ENCODE assay signal across 24 mouse cellular contexts in the genomic region with DNA sequence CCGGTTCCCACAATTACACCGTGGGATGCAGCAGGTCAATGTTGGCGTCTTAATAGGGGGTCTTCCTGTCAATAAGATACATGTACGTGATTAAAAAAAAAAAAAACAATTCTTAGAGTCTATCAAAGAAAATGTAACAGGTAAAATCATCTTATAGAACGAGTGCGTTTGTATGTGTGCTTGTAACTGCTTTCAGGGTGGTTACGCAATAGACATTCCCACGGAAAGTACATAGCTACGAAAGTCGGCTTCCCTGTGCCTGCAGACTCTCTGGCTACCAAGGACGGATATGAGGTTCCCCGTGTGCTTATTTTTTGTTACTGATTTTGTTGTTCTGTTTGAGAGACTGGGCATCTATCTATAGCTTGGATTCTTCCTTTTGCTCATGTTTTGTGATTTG. TPM values are rescaled to one million over a fixed set of nuclear protein-coding genes. Genes with fewer than 3 reads are reported as not detected.
DNase-seq lines count a peak whose midpoint lies in the region; ATAC-seq and TF ChIP-seq lines count a peak whose summit lies in the region.
"Had no signal": no experiment of that assay in that cellular context is flagged by ENCODE, and none has a peak within 500 bp of the region (broad histone marks: within the 10 kb centered on the region; RNA-seq: fewer than 3 reads in every experiment).

No protein-coding gene starts in this region.

- whole genome bisulfite sequencing in lung, embryonic 14.5 days, result 77% methylated on average over 12 of the region's 12 CpGs
- WGBS in lung, adult 2 months, result 57% methylated on average over 12 of the region's 12 CpGs

- peaks cover 8% of the 10 kb centered on the region for H3K4me1 ChIP-seq in lung, embryonic 14.5 days (ENCODE audit: insufficient read depth)
- peaks cover 5% of the 10 kb centered on the region for H3K4me1 ChIP-seq in lung, adult 2 months (ENCODE audit: control insufficient read depth, insufficient read depth, low read length)
- H3K4me1 ChIP-seq: embryonic facial prominence, embryonic 10.5 days; embryonic facial prominence, embryonic 12.5 days; forebrain, embryonic 13.5 days; forebrain, embryonic 15.5 days had no signal

- no peaks in the 10 kb centered on the region for H3K27me3 ChIP-seq in lung, embryonic 14.5 days (ENCODE audit: insufficient read depth, low read length)
- H3K27me3 ChIP-seq in C2C12 (ENCODE audit: control insufficient read depth, insufficient read depth, insufficient read length) (no peaks in the 10 kb centered on the region), myocyte (ENCODE audit: control insufficient read depth, insufficient read depth, insufficient read length) (no peaks in the 10 kb centered on the region)
- H3K27me3 ChIP-seq: embryonic facial prominence, embryonic 12.5 days; forebrain, embryonic 13.5 days; forebrain, embryonic 15.5 days; Patski had no signal

- H3ac ChIP-seq in C2C12 (ENCODE audit: control insufficient read depth, insufficient read length, low read depth), result no peak overlapping the region
- H3ac ChIP-seq in myocyte (ENCODE audit: control insufficient read depth, insufficient read length), result no peak overlapping the region

- no peak for TF ChIP-seq CTCF in lung, embryonic 14.5 days (IDR thresholded peaks at IDR 0.05; ENCODE audit: low read depth)
- TF ChIP-seq CTCF in lung, adult 2 months (IDR thresholded peaks at IDR 0.05; ENCODE audit: insufficient read depth, low read length), result no peak
- TF ChIP-seq CTCF in C2C12 (IDR thresholded peaks at IDR 0.05; ENCODE audit: control insufficient read depth, insufficient read depth, insufficient read length), result no peak

- no peak for ATAC-seq in lung, embryonic 14.5 days (ENCODE audit: insufficient read depth)
- ATAC-seq: activated CD4-positive, CD25-positive, alpha-beta regulatory T cell, adult 4 months; CD4-positive, CD25-positive, alpha-beta regulatory T cell, adult 4 months; forebrain, embryonic 13.5 days; forebrain, embryonic 15.5 days; Patski had no signal

- DNase-seq in lung, embryonic 14.5 days, result peak; percentile 35
- no peak for DNase-seq in lung, adult 2 months
- DNase-seq in lung, postnatal 36 days, result peak; percentile 42
- no peak for DNase-seq in lung, postnatal 4 days
- no peak for DNase-seq in neural tube, embryonic 10.5 days (ENCODE audit: extremely low spot score, low spot score)
- DNase-seq: adrenal gland, adult 8-10 months; adrenal gland, postnatal 14 days; adrenal gland, postnatal 36 days; cerebellum, adult 11-12 months; cerebellum, adult 2 months; cerebellum, adult 9-10 months; cerebellum, postnatal 10 days; cerebellum, postnatal 25 days had no signal

- no peaks in the 10 kb centered on the region for H3K79me2 ChIP-seq in C2C12 (ENCODE audit: control insufficient read depth, insufficient read depth)
- no peaks in the 10 kb centered on the region for H3K79me2 ChIP-seq in myocyte (ENCODE audit: control insufficient read depth, insufficient read depth)

- no peaks in the 10 kb centered on the region for H3K79me3 ChIP-seq in C2C12 (ENCODE audit: low read depth)

- H3K27ac ChIP-seq in lung, embryonic 14.5 days (ENCODE audit: low read depth), result no peak overlapping the region
- H3K27ac ChIP-seq: embryonic facial prominence, embryonic 10.5 days; embryonic facial prominence, embryonic 12.5 days; forebrain, embryonic 13.5 days; forebrain, embryonic 15.5 days had no signal

- no peak overlapping the region for H3K4me3 ChIP-seq in lung, embryonic 14.5 days (ENCODE audit: low read depth, low read length)
- H3K4me3 ChIP-seq in lung, adult 2 months (replicated peaks; ENCODE audit: extremely low read depth, low read depth, low read length), result no peak overlapping the region
- H3K4me3 ChIP-seq in C2C12 (ENCODE audit: insufficient read depth, poor library complexity, severe bottlenecking), result no peak overlapping the region
- no peak overlapping the region for H3K4me3 ChIP-seq in myocyte
- H3K4me3 ChIP-seq: embryonic facial prominence, embryonic 10.5 days; embryonic facial prominence, embryonic 12.5 days; forebrain, embryonic 13.5 days; forebrain, embryonic 15.5 days had no signal

- H3K36me3 ChIP-seq in lung, embryonic 14.5 days (ENCODE audit: insufficient read depth), result no peaks in the 10 kb centered on the region
- H3K36me3 ChIP-seq in C2C12 (ENCODE audit: control insufficient read depth, insufficient read depth) (no peaks in the 10 kb centered on the region), myocyte (ENCODE audit: control insufficient read depth, insufficient read depth) (no peaks in the 10 kb centered on the region)
- H3K36me3 ChIP-seq: embryonic facial prominence, embryonic 10.5 days; embryonic facial prominence, embryonic 12.5 days; forebrain, embryonic 15.5 days; G1E had no signal

- H3K4me2 ChIP-seq in lung, embryonic 14.5 days, result no peak overlapping the region
- H3K4me2 ChIP-seq in myocyte (ENCODE audit: low read depth), result no peak overlapping the region
- H3K4me2 ChIP-seq: embryonic facial prominence, embryonic 12.5 days; forebrain, embryonic 13.5 days; forebrain, embryonic 15.5 days had no signal

- H3K9me3 ChIP-seq in lung, embryonic 14.5 days (ENCODE audit: low read depth, low read length), result no peaks in the 10 kb centered on the region
- H3K9me3 ChIP-seq: embryonic facial prominence, embryonic 10.5 days; embryonic facial prominence, embryonic 12.5 days; forebrain, embryonic 13.5 days; forebrain, embryonic 15.5 days; G1E had no signal

- TF ChIP-seq POLR2A in lung, adult 2 months (IDR thresholded peaks at IDR 0.05; ENCODE audit: borderline replicate concordance, extremely low read depth, low read depth, low read length), result no peak
- TF ChIP-seq POLR2A in myocyte (IDR thresholded peaks at IDR 0.05; ENCODE audit: insufficient read length, low read depth), result no peak

- no peak overlapping the region for H3K9ac ChIP-seq in lung, embryonic 14.5 days
- H3K9ac ChIP-seq: embryonic facial prominence, embryonic 12.5 days; forebrain, embryonic 13.5 days; forebrain, embryonic 15.5 days had no signal

TF ChIP-seq in C2C12, 6 proteins besides CTCF, POLR2A, EP300 and RAD21:
- TF ChIP-seq FOSL1 (IDR thresholded peaks at IDR 0.05; ENCODE audit: insufficient read depth, low read length, poor library complexity, severe bottlenecking) (no peak), CEBPB (IDR thresholded peaks at IDR 0.05; ENCODE audit: low read depth) (peak; percentile 62)
TF ChIP-seq in C2C12: peak in this region for 1.

TF ChIP-seq in myocyte, 11 proteins besides CTCF, POLR2A, EP300 and RAD21:
- no peak for TF ChIP-seq MYOD1 (IDR thresholded peaks at IDR 0.05; ENCODE audit: control insufficient read depth in 1 of 3, insufficient read length in 2 of 3, low read depth in 2 of 3)
- peak; percentile 62; the same call in 1 of the 2 replicates for TF ChIP-seq CEBPB (IDR thresholded peaks at IDR 0.05; ENCODE audit: insufficient read depth, poor library complexity, severe bottlenecking)
- no peak for TF ChIP-seq MAX (IDR thresholded peaks at IDR 0.05; ENCODE audit: low read depth)
- TF ChIP-seq SRF (IDR thresholded peaks at IDR 0.05; ENCODE audit: control insufficient read depth, insufficient read length, low read depth), result no peak

RNA-seq across cellular contexts. Expression of gene Gm36028, which starts 17.2 kb away (rescaled TPM):
- 0.38 and 0.46 TPM in 2 replicates for polyA plus RNA-seq in lung, embryonic 14.5 days (2014; fragmentation: Nextera tagmentation; extraction: Ambion mirVana)
- 0.34 and 0.38 TPM in 2 replicates for polyA plus RNA-seq in lung, adult 2 months (2012; rRNA removed)
- 0.04 TPM for polyA plus RNA-seq in C2C12 (2012; fragmentation: generic; extraction: Trizol)
- polyA plus RNA-seq in myocyte (2012; fragmentation: generic; extraction: Trizol), result 0.08 TPM
- polyA plus RNA-seq: activated CD4-positive, CD25-positive, alpha-beta regulatory T cell, adult 4 months; CD4-positive, CD25-positive, alpha-beta regulatory T cell, adult 4 months; embryonic facial prominence, embryonic 14.5 days; forebrain, embryonic 13.5 days; G1E had no signal

RNA-seq across cellular contexts. Expression of gene Lrrc58, which starts 24.4 kb away (rescaled TPM):
- polyA plus RNA-seq in lung, embryonic 14.5 days (2014; fragmentation: Nextera tagmentation; extraction: Ambion mirVana), result 73.9 and 78.4 TPM in 2 replicates
- 24.2 TPM in 2 replicates for polyA plus RNA-seq in lung, adult 2 months (2012; rRNA removed)
- polyA plus RNA-seq in C2C12 (2012; fragmentation: generic; extraction: Trizol) (10.3 TPM), myocyte (2012; fragmentation: generic; extraction: Trizol) (6.9 TPM)

Comparison
In these comparisons a context has a peak if more than half of its experiments do, and no peak if none do; other contexts are left out.
1. DNase-seq: peak in lung, embryonic 14.5 days (single experiment) and lung, postnatal 36 days (single experiment); none in lung, adult 2 months (single experiment), lung, postnatal 4 days (0 of 2) and neural tube, embryonic 10.5 days (single experiment).